Mouse (Mus musculus): ENCODE results near the gene Rpl12. TPM values are rescaled to one million over a fixed set of nuclear protein-coding genes. Genes with fewer than 3 reads are reported as not detected.

Gene Rpl12
- 109 and 117 TPM in 2 replicates for polyA plus RNA-seq (2015; fragmentation: Nextera tagmentation; extraction: Ambion mirVana)

DNA sequence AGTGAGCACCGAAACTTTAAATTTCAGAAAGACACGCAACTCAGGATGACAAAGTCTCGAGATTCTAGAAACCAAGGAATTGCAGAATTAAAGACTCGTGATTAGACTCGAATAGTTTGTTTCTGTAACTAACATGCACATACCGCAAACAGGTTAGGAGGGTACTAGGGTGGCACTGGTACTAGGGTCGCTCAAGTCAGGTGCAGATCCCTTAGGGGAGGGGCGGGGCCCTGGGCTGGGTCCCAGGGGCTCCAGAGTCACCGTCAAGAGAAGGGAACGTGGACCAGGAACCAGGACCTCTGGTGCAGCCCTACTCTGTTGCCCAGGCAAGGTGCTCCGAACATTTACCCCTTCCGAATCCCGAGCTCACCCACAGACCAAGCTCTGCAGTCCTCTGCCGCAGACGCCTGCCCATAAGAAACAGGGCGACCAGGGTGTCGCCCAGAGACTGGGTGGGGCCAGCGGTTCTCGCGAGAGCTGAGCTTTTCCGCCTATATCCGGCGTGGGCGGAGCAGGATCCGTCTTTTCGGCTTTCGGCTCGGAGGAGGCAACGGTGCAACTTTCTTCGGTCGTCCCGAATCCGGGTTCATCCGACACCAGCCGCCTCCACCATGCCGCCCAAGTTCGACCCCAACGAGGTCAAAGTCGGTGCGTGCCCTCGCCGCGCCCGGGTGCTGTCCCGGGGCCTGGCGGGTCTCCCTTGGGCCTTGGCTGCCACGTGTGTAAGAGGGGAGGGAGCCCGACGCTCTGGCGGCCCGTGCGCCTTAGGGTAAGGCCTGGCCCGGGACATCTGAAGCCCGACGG, at the start of gene Rpl12, which contains the start of gene Lrsam1:
TSS of gene Rpl12 (plus strand) at position 368 of the 804 bp plus-strand sequence.
TSS of gene Lrsam1 (minus strand) at position 423 of the 804 bp plus-strand sequence.

DNA sequence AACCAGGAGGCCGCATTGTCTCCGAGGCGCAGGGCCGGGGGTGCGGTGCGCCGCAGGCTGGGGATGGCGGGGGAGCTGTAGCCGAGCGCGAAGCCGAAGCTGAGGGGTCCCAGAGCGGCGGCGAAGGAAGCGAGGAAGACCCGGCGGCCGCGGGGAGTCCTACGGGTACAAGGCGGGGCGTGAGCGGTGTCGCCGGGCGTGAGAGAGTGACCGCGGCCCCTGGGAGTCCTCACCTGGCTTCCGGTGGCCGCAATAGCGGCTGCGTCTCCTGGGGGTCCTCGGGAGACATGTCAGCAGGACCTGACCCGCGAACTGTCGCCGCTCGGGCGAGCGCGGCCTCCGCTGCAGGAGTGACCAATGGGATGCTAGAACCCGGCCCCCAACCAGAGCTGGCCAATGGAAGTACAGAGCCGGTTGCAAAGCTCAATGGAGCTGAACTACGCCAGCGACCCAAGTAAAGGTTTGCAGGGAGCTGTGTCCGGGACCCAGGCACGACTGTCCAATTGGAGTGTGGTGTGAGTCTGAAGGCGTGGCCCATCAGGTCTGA, 20.4 kb downstream of the Rpl12 start, which contains the start of gene Slc2a8:
TSS of gene Slc2a8 (minus strand) at position 359 of the 547 bp plus-strand sequence.

Other genes with a start within 250 kb of the Rpl12 start
- gene Cdk9, start 248.5 kb upstream of the Rpl12 start, polyA plus RNA-seq (2015; fragmentation: Nextera tagmentation; extraction: Ambion mirVana), result 64.5 and 66.3 TPM in 2 replicates
- 50.6 and 52.5 TPM in 2 replicates for gene Sh2d3c, start 240.5 kb upstream of the Rpl12 start, polyA plus RNA-seq (2015; fragmentation: Nextera tagmentation; extraction: Ambion mirVana)
- gene 6330409D20Rik, start 220.5 kb upstream of the Rpl12 start, polyA plus RNA-seq (2015; fragmentation: Nextera tagmentation; extraction: Ambion mirVana), result 3.0 and 4.6 TPM in 2 replicates
- gene Tor2a, start 204.3 kb upstream of the Rpl12 start, polyA plus RNA-seq (2015; fragmentation: Nextera tagmentation; extraction: Ambion mirVana), result 52.3 and 58.5 TPM in 2 replicates
- gene Ttc16, start 185.9 kb upstream of the Rpl12 start, polyA plus RNA-seq (2015; fragmentation: Nextera tagmentation; extraction: Ambion mirVana), result 0.48 and 0.62 TPM in 2 replicates
- gene Ptrh1, start 185.8 kb upstream of the Rpl12 start, polyA plus RNA-seq (2015; fragmentation: Nextera tagmentation; extraction: Ambion mirVana), result 4.9 and 6.7 TPM in 2 replicates
- gene Cfap157, start 177.1 kb upstream of the Rpl12 start, polyA plus RNA-seq (2015; fragmentation: Nextera tagmentation; extraction: Ambion mirVana), result 1.5 and 1.6 TPM in 2 replicates
- 346 and 388 TPM in 2 replicates for gene Stxbp1, start 114.3 kb upstream of the Rpl12 start, polyA plus RNA-seq (2015; fragmentation: Nextera tagmentation; extraction: Ambion mirVana)
- gene Fam129b, start 85.4 kb upstream of the Rpl12 start, polyA plus RNA-seq (2015; fragmentation: Nextera tagmentation; extraction: Ambion mirVana), result 22.6 and 24.0 TPM in 2 replicates
- 21.0 and 24.9 TPM in 2 replicates for gene Lrsam1, start 55 bp downstream of the Rpl12 start, polyA plus RNA-seq (2015; fragmentation: Nextera tagmentation; extraction: Ambion mirVana)
- 32.7 and 35.2 TPM in 2 replicates for gene Slc2a8, start 20.5 kb downstream of the Rpl12 start, polyA plus RNA-seq (2015; fragmentation: Nextera tagmentation; extraction: Ambion mirVana)
- gene Garnl3, start 170.1 kb downstream of the Rpl12 start, polyA plus RNA-seq (2015; fragmentation: Nextera tagmentation; extraction: Ambion mirVana), result 62.0 and 68.1 TPM in 2 replicates

Data from neural tube, postnatal 0 days (tissue).